Mouse (Mus musculus) limb, embryonic 10.5 days (tissue): ENCODE measurements around the gene Lrrc41. TPM values are rescaled to one million over a fixed set of nuclear protein-coding genes. Genes with fewer than 3 reads are reported as not detected.
A peak's percentile ranks its signal among the peaks of the same experiment; 100 is the strongest.

Source experiments
- DNase-seq: peaks from one replicate; pipeline ENCODE4 v3.0.0-alpha.2; 2017; ENCODE audit warnings: low spot score
- H3K27ac ChIP-seq: fragments of 300-500 bp; sonication (generic); 2 replicates; pipeline ENCODE4 v1.5.1; 2016; ENCODE audit warnings: mild to moderate bottlenecking
- H3K27me3 ChIP-seq: fragments of 300-500 bp; sonication (generic); 2 replicates; pipeline ENCODE4 v1.6.1; 2016; ENCODE audit warnings: low read depth, mild to moderate bottlenecking; ENCODE audit not compliant: poor library complexity, severe bottlenecking
- H3K36me3 ChIP-seq: fragments of 300-500 bp; sonication (generic); 2 replicates; pipeline ENCODE4 v1.6.1; 2016; ENCODE audit warnings: mild to moderate bottlenecking, moderate library complexity
- H3K4me1 ChIP-seq: fragments of 300-500 bp; sonication (generic); 2 replicates; pipeline ENCODE4 v1.6.1; 2016
- H3K4me3 ChIP-seq: fragments of 300-500 bp; sonication (generic); 2 replicates; pipeline ENCODE4 v1.5.1; 2016; ENCODE audit warnings: mild to moderate bottlenecking, moderate library complexity
- H3K9me3 ChIP-seq: fragments of 300-500 bp; sonication (generic); replicated peaks from 2 replicates; pipeline ENCODE4 v1.6.1; 2016; ENCODE audit warnings: mild to moderate bottlenecking
- WGBS: fragments of 180-500 bp; shearing (Covaris S2); methylation state at CpG from one replicate; pipeline ENCODE4 v1.1.7; 2016; 5-methylcytosine and 5-hydroxymethylcytosine counted together
- polyA plus RNA-seq: library from polyadenylated mRNA; unstranded; fragments of >200 nt; fragmentation: Nextera tagmentation; extraction: Ambion mirVana; gene quantifications from 2 replicates; pipeline ENCODE4 v1.2.1, GENCODE M21; 2016

Gene Lrrc41
- polyA plus RNA-seq, 1 experiment from 2014 or later: 81.0 TPM

GRCm38 (mm10) chr4:116141736-116142135 lies 66.7 kb downstream of the Lrrc41 start:
- Histone ChIP-seq H3K4me1 (peaks cover 21% of the 10 kb centered on the region), H3K36me3 (no peaks in the 10 kb centered on the region), H3K9me3 (no peaks in the 10 kb centered on the region), H3K27me3 (peaks cover 31% of the 10 kb centered on the region), H3K27ac (no peak overlapping the region), H3K4me3 (no peak overlapping the region)
- 88% methylated on average over 1 of the region's 1 CpGs for WGBS
- DNase-seq: no peak

GRCm38 (mm10) chr4:116142269-116142668 lies 67.2 kb downstream of the Lrrc41 start:
- whole genome bisulfite sequencing: 84% methylated on average over 7 of the region's 7 CpGs
- H3K36me3 ChIP-seq: no peaks in the 10 kb centered on the region

GRCm38 (mm10) chr4:116143317-116143811 lies 68.3 kb downstream of the Lrrc41 start:
- H3K9me3 ChIP-seq: no peaks in the 10 kb centered on the region
- WGBS: 7% methylated on average over 7 of the region's 7 CpGs
- peaks cover 31% of the 10 kb centered on the region for H3K27me3 ChIP-seq
- DNase-seq: no peak
- H3K4me3 ChIP-seq: peak overlapping the region; percentile 82
- H3K27ac ChIP-seq: no peak overlapping the region
- no peaks in the 10 kb centered on the region for H3K36me3 ChIP-seq
- peaks cover 21% of the 10 kb centered on the region for H3K4me1 ChIP-seq

More at GRCm38 (mm10) chr4:116142269-116142668, 67.2 kb downstream of the Lrrc41 start:
- H3K4me3 ChIP-seq: no peak overlapping the region
- H3K27ac ChIP-seq: no peak overlapping the region
- peaks cover 31% of the 10 kb centered on the region for H3K27me3 ChIP-seq
- H3K9me3 ChIP-seq: no peaks in the 10 kb centered on the region
- H3K4me1 ChIP-seq: peaks cover 21% of the 10 kb centered on the region
- no peak for DNase-seq

GRCm38 (mm10) chr4:116143891-116144717 lies 69.0 kb downstream of the Lrrc41 start:
- H3K4me1 ChIP-seq: peaks cover 21% of the 10 kb centered on the region
- under 1% methylated on average over 47 of the region's 47 CpGs for WGBS
- peak overlapping the region; percentile 84 for H3K27ac ChIP-seq
- no peaks in the 10 kb centered on the region for H3K9me3 ChIP-seq
- peak; percentile 77 for DNase-seq
- no peaks in the 10 kb centered on the region for H3K36me3 ChIP-seq
- peak overlapping the region; percentile 82 for H3K4me3 ChIP-seq
- peaks cover 31% of the 10 kb centered on the region for H3K27me3 ChIP-seq

Other genes starting within 250 kb of the Lrrc41 start
- gene Mob3c, start 247.2 kb upstream of the Lrrc41 start, polyA plus RNA-seq: 4.4 and 6.5 TPM in 2 replicates
- 23.1 and 29.6 TPM in 2 replicates for gene Mknk1, start 236.1 kb upstream of the Lrrc41 start, polyA plus RNA-seq
- gene Kncn, start 190.9 kb upstream of the Lrrc41 start, polyA plus RNA-seq: not detected in 2 replicates
- 0.11 TPM in 1 of 2 replicates, not detected in the other for gene 6430628N08Rik, start 184.6 kb upstream of the Lrrc41 start, polyA plus RNA-seq
- gene Dmbx1, start 135.3 kb upstream of the Lrrc41 start, polyA plus RNA-seq: 0.05 and 0.11 TPM in 2 replicates
- 0.49 and 0.58 TPM in 2 replicates for gene Faah, start 57.3 kb upstream of the Lrrc41 start, polyA plus RNA-seq
- gene Nsun4, start 21.4 kb upstream of the Lrrc41 start, polyA plus RNA-seq: 16.5 and 17.8 TPM in 2 replicates
- gene Uqcrh, start 198 bp upstream of the Lrrc41 start, polyA plus RNA-seq: 486 and 492 TPM in 2 replicates
- 83.3 and 85.2 TPM in 2 replicates for gene Rad54l, start 48.4 kb downstream of the Lrrc41 start, polyA plus RNA-seq
- gene Pomgnt1, start 48.6 kb downstream of the Lrrc41 start, polyA plus RNA-seq: 59.2 and 67.7 TPM in 2 replicates
- gene Lurap1, start 76.1 kb downstream of the Lrrc41 start, polyA plus RNA-seq: 1.6 and 2.2 TPM in 2 replicates
- gene Tspan1, start 92.3 kb downstream of the Lrrc41 start, polyA plus RNA-seq: not detected in 2 replicates
- not detected in 2 replicates for gene 1700042G07Rik, start 98.1 kb downstream of the Lrrc41 start, polyA plus RNA-seq
- not detected in 2 replicates for gene Gm49337, start 98.1 kb downstream of the Lrrc41 start, polyA plus RNA-seq
- 26.6 and 45.2 TPM in 2 replicates for gene Pik3r3, start 146.3 kb downstream of the Lrrc41 start, polyA plus RNA-seq